Mouse (Mus musculus): Measurements from ENCODE around the gene Aldh1l2. TPM values are rescaled to one million over a fixed set of nuclear protein-coding genes. Genes with fewer than 3 reads are reported as not detected.
"Not testable (repeated sequence)": the region's sequence is repeated elsewhere in the genome, so short reads cannot be mapped to it uniquely, and the experiment has no call there.

Gene Aldh1l2
- polyA plus RNA-seq, 1 experiment from 2014 or later, result 2.1 TPM

DNA sequence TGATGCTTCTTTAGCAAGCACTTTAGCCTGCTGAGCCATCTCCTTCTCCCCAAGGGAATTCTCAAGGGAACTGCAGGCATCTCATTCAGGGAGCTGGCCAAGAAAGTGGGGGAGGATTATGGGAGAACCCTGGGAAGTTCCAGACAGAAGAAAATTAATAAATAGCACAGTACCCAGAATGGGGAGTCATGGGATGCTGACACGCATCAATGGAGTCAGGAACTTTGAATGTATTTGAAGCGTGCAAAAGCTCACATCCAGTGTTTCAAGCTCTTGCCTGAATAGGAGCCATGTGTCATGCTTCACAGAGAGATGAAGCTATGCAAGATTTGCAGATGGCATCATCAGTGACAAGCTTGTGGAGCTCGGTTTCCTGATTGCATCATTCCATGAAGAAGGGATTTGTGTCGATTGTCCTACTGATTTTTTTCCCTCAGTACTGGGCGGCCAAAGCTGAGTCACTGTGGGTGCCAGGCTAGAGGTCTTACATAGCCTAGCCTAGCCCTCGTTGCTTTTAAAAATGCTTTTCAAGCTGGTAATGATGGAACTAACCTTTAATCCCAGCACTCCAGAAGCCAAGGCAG lies 3.5 kb downstream of the Aldh1l2 start:
- Histone ChIP-seq H3K4me3 (no peak overlapping the region), H3K4me1 (peaks cover 12% of the 10 kb centered on the region), H3K36me3 (replicated peaks) (no peaks in the 10 kb centered on the region), H3K27me3 (replicated peaks; ENCODE audit: low read depth, poor library complexity, severe bottlenecking) (peaks cover 37% of the 10 kb centered on the region), H3K27ac (replicated peaks) (no peak overlapping the region), H3K9me3 (no peaks in the 10 kb centered on the region)
- DNase-seq (ENCODE audit: low spot score), result no peak
- WGBS, result 86% methylated on average over 6 of the region's 6 CpGs

DNA sequence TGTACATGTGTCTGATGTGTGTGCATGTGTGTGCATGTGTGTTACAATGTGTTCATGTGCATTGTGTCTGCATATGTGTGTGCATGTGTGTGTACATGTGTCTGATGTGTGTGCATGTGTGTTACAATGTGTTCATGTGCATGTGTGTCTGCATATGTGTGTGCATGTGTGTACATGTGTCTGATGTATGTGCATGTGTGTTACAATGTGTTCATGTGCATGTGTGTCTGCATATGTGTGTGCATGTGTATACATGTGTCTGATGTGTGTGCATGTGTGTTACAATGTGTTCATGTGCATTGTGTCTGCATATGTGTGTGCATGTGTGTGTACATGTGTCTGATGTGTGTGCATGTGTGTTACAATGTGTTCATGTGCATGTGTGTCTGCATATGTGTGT lies 9.7 kb downstream of the Aldh1l2 start:
- H3K4me1 ChIP-seq; DNase-seq (ENCODE audit: low spot score); H3K9me3 ChIP-seq; H3K36me3 ChIP-seq (replicated peaks); H3K27ac ChIP-seq (replicated peaks); H3K4me3 ChIP-seq; H3K27me3 ChIP-seq (replicated peaks; ENCODE audit: low read depth, poor library complexity, severe bottlenecking): not testable (repeated sequence)

DNA sequence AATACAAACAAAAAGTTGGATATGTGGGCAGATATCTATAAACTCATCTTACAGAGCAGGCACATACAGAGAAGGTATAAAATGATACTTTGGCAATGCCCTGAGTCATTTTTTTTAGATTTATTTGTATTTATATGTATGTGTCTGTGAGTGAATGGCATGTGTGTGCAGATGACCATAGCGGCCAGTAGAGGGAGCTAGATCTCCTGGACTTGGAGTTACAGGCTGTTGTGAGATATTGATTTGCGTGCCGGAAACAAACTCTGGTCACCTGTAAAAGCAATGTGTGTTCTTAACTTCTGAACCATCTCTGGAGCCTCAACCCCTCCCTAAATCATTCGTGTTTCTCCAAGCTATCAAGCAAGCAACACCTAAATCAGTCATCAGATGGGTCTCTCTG lies 12.9 kb downstream of the Aldh1l2 start:
- Histone ChIP-seq H3K4me1 (no peaks in the 10 kb centered on the region), H3K4me3 (no peak overlapping the region), H3K27ac (replicated peaks) (no peak overlapping the region), H3K9me3 (no peaks in the 10 kb centered on the region), H3K27me3 (replicated peaks; ENCODE audit: low read depth, poor library complexity, severe bottlenecking) (no peaks in the 10 kb centered on the region), H3K36me3 (replicated peaks) (no peaks in the 10 kb centered on the region)
- WGBS, result 77% methylated on average over 4 of the region's 4 CpGs
- no peak for DNase-seq (ENCODE audit: low spot score)

DNA sequence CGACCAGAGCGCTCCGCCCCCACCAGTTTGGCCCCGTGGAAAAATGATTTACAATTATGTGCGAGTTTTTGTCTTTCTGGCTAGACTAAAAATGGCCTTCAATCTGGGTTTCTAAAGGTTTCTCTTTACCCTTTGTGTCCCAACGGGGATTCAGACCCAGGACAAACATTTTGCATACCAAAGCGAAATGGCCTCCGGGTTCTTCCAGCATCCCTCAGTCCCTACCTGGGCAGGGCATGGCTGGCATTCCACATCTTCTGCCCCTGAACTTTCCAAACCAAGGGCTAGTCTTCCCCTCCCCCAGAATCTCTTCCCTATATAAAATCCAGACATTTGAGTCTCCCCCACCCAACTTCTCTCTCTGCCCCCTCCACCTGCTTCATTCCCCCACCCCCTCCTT lies 20.2 kb downstream of the Aldh1l2 start:
- H3K4me3 ChIP-seq, result no peak overlapping the region
- H3K27me3 ChIP-seq (replicated peaks; ENCODE audit: low read depth, poor library complexity, severe bottlenecking), result no peaks in the 10 kb centered on the region
- no peak overlapping the region for H3K27ac ChIP-seq (replicated peaks)
- no peak for DNase-seq (ENCODE audit: low spot score)
- no peaks in the 10 kb centered on the region for H3K36me3 ChIP-seq (replicated peaks)
- no peaks in the 10 kb centered on the region for H3K9me3 ChIP-seq
- H3K4me1 ChIP-seq, result no peaks in the 10 kb centered on the region
- 86% methylated on average over 8 of the region's 8 CpGs for WGBS

DNA sequence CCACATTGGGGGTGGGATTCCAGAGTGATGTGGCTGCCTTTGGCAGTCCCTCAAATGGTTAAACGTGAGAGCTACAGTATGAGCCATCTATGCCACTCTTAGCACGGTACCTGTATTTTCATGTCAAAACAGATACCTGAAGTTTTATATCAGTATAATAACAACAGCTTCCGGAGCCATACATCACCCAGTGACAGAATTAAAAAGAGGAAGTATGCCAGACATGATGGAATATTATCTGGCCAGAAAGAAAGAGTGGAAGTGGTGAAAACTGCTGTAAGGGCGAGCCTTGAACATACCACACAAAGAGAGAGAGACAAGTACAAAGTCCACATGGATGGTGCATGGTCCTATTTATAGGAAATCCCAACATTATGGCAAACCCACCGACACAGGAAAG lies 22.6 kb downstream of the Aldh1l2 start:
- no peak for DNase-seq (ENCODE audit: low spot score)
- H3K4me3 ChIP-seq, result no peak overlapping the region
- no peaks in the 10 kb centered on the region for H3K4me1 ChIP-seq
- no peak overlapping the region for H3K27ac ChIP-seq (replicated peaks)
- H3K36me3 ChIP-seq (replicated peaks), result no peaks in the 10 kb centered on the region
- no peaks in the 10 kb centered on the region for H3K27me3 ChIP-seq (replicated peaks; ENCODE audit: low read depth, poor library complexity, severe bottlenecking)
- 83% methylated on average over 5 of the region's 5 CpGs for WGBS
- no peaks in the 10 kb centered on the region for H3K9me3 ChIP-seq

DNA sequence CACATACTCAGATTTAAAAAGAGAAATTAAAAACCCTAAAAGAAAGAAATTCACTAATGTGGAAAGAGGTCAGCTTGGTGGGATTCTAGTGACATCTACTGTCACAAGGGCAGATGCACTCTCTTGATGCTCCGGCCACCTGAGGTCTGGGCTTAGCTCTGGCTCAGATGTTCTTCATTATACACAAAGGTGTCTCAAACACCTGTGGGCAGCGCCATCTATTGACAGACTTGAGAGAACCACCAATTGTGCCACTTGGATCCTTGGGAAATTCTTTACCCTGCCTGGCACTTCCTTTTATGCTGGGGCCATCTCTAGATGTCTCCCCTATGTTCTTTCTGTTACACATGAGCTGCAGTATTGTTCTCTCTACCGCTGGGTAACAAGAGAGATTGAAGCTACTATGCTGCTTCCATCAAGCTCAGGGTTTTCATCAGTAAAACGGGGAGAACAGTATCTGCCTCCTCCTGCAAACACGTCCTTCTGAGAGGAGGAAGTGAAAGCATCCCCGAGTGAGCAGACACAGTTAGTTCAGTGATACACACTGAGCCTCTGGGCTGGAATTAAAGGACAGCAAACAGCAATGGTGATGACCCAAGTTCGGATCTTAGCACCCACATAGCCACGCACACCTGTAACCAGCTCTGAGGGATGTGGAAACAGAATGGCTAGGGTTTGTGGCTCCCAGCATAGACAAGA lies 24.8 kb downstream of the Aldh1l2 start:
- DNase-seq (ENCODE audit: low spot score), result peak; percentile 12

DNA sequence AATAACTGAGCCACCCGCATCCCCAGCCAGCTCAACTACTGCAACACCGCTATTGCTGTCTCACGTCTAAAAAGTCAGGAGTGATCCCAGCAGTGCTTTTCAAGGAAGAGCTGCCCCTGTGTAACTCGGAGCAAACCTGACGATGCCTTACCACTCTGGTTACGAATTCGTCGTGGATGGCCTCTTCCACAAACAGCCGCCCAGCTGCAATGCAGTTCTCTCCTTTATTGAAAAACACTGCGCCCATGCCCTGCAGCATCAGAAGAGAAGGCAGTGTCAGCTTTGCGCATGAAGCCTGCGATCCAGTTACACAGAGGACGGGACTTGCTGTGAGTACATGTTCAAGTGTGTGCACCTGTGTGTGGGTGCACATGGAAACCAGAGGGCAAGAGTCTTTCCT lies 36.6 kb downstream of the Aldh1l2 start:
- Histone ChIP-seq H3K27ac (replicated peaks) (no peak overlapping the region), H3K4me3 (no peak overlapping the region), H3K36me3 (replicated peaks) (no peaks in the 10 kb centered on the region), H3K4me1 (no peaks in the 10 kb centered on the region), H3K27me3 (replicated peaks; ENCODE audit: low read depth, poor library complexity, severe bottlenecking) (no peaks in the 10 kb centered on the region), H3K9me3 (no peaks in the 10 kb centered on the region)
- DNase-seq (ENCODE audit: low spot score), result no peak
- 87% methylated on average over 13 of the region's 13 CpGs for WGBS

More for the DNA sequence above, 24.8 kb downstream of the Aldh1l2 start:
- Histone ChIP-seq H3K4me1 (no peaks in the 10 kb centered on the region), H3K27me3 (replicated peaks; ENCODE audit: low read depth, poor library complexity, severe bottlenecking) (no peaks in the 10 kb centered on the region), H3K27ac (replicated peaks) (no peak overlapping the region), H3K9me3 (no peaks in the 10 kb centered on the region), H3K36me3 (replicated peaks) (no peaks in the 10 kb centered on the region), H3K4me3 (no peak overlapping the region)
- WGBS, result 63% methylated on average over 8 of the region's 8 CpGs

DNA sequence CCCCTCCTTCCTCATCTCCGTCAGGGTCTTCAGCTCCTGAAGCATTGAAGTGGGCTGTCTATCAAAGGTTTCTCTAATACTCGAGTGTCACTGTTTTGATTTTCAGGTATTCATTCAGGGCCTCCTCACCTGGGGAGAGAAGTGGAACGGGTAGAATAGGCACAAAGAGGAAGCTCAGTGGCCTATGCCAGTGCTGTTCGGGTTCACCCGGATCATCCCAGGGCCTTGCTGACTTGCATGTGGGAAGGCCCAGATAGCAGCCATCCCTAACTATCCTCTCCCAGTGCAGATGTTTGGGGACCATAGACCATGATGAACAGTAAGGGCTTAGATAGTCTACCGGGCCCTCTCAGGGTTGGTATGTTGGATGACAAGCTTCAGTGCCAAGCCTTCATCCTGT lies 43.4 kb downstream of the Aldh1l2 start:
- Histone ChIP-seq H3K4me1 (no peaks in the 10 kb centered on the region), H3K27ac (replicated peaks) (no peak overlapping the region), H3K36me3 (replicated peaks) (no peaks in the 10 kb centered on the region), H3K27me3 (replicated peaks; ENCODE audit: low read depth, poor library complexity, severe bottlenecking) (no peaks in the 10 kb centered on the region), H3K4me3 (no peak overlapping the region), H3K9me3 (no peaks in the 10 kb centered on the region)
- DNase-seq (ENCODE audit: low spot score), result no peak
- 87% methylated on average over 6 of the region's 6 CpGs for WGBS

DNA sequence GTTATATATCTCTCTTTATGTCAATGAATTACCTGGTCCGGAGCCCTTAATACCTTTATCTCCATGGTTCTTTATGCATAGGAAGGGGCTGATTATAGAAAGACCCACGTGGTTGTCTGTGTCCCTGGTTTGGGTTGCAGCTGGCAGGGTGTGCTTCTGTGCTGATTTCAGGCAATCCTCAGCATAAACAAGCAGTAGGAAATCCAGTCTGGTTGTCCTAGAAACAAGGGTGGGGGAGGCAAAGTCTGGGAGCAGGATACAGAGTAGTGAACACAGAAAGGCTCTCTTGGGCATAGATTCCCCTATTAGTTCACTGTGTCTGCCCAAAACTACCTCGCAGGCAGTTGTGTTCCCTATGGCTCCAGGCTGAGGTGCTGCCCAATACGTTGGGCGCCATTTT lies 56.7 kb downstream of the Aldh1l2 start:
- Histone ChIP-seq H3K36me3 (replicated peaks) (0 out of 2 replicates have a peak, but pooled peaks cover 2% of the 10 kb centered on the region), H3K9me3 (peaks cover 11% of the 10 kb centered on the region; the same call in 1 of the 2 replicates), H3K4me1 (no peaks in the 10 kb centered on the region), H3K27ac (replicated peaks) (no peak overlapping the region), H3K4me3 (no peak overlapping the region), H3K27me3 (replicated peaks; ENCODE audit: low read depth, poor library complexity, severe bottlenecking) (no peaks in the 10 kb centered on the region)
- WGBS, result 84% methylated on average over 5 of the region's 5 CpGs
- no peak for DNase-seq (ENCODE audit: low spot score)

DNA sequence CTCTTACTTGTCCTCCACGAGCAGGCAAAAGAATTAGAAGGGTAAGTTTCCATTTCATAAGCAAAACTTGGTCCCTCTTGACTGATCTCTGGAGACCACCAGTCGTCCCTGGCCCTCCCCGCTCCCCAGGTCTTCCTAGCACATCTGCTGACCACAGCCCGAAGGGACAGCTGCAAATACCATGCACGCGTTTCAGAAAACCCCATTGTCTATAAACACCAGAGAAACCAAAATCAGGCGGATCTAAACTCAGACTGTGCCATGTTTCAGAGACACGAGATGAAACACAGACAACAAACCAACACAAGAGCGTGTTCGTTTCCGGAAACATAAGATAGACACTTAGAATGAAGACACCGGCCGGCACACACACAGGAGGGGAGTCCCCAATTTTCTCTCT lies 58.7 kb downstream of the Aldh1l2 start:
- H3K27me3 ChIP-seq (replicated peaks; ENCODE audit: low read depth, poor library complexity, severe bottlenecking), result no peaks in the 10 kb centered on the region
- 95% methylated on average over 13 of the region's 13 CpGs for WGBS
- peaks cover 11% of the 10 kb centered on the region; the same call in 1 of the 2 replicates for H3K9me3 ChIP-seq
- DNase-seq (ENCODE audit: low spot score), result no peak
- H3K4me1 ChIP-seq, result no peaks in the 10 kb centered on the region
- 0 out of 2 replicates have a peak, but pooled peaks cover 2% of the 10 kb centered on the region for H3K36me3 ChIP-seq (replicated peaks)
- no peak overlapping the region for H3K27ac ChIP-seq (replicated peaks)
- no peak overlapping the region for H3K4me3 ChIP-seq

DNA sequence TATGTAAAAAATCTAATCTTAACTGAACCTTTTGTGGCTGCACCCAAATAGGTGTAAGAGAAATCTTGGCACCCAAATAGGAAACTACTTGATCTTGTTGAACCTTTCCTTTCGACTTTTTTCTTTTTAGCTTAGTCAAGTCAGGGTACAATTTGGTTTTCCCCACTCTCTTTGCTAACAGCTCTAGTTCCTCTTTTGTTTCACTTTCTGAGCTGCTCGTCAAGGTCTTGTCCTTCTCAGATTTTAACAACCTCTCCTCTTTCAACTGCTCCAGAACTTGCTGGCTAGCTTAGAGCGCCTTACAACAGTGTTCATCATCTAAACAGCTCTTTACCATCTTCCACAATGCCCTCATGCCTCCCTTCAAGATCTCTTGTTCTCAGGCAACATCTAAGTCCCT lies 76.4 kb downstream of the Aldh1l2 start:
- Histone ChIP-seq H3K27me3 (replicated peaks; ENCODE audit: low read depth, poor library complexity, severe bottlenecking) (no peaks in the 10 kb centered on the region), H3K36me3 (replicated peaks) (peaks cover 24% of the 10 kb centered on the region), H3K4me1 (no peaks in the 10 kb centered on the region), H3K4me3 (no peak overlapping the region), H3K9me3 (peaks cover 41% of the 10 kb centered on the region), H3K27ac (replicated peaks) (no peak overlapping the region)
- DNase-seq (ENCODE audit: low spot score), result no peak
- 94% methylated on average over 3 of the region's 3 CpGs for WGBS

DNA sequence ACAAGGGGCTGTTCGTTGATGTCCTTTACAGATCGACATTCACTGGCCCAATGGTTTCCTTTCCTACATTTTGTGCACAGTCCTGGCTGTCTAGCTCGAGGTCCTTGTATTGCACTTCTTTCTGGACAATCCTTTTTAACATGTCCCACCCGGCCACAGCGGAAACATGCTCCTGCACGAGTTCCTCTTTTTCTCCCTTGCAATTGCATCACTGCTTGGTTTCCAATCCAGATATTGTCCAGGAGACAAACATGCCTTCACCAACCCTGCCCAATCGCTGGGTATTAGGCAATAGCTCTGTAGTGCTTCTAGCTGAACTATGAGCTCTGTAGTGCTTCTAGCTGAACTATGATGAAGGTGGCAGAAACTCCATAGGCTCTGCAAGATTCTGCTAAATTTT lies 85.4 kb downstream of the Aldh1l2 start:
- H3K9me3 ChIP-seq, result peaks cover 44% of the 10 kb centered on the region
- WGBS, result 92% methylated on average over 7 of the region's 7 CpGs
- no peaks in the 10 kb centered on the region for H3K4me1 ChIP-seq
- DNase-seq (ENCODE audit: low spot score), result no peak
- H3K36me3 ChIP-seq (replicated peaks), result peaks cover 17% of the 10 kb centered on the region; the same call in 1 of the 2 replicates
- no peaks in the 10 kb centered on the region for H3K27me3 ChIP-seq (replicated peaks; ENCODE audit: low read depth, poor library complexity, severe bottlenecking)
- H3K27ac ChIP-seq (replicated peaks), result no peak overlapping the region
- no peak overlapping the region for H3K4me3 ChIP-seq
